Mouse (Mus musculus) liver, embryonic 11.5 days (tissue): ENCODE measurements around the gene Rab37. TPM values are rescaled to one million over a fixed set of nuclear protein-coding genes. Genes with fewer than 3 reads are reported as not detected.

ENCODE experiments used
- ATAC-seq: fragments of 200-750 bp; cut with Nextera tagmentation; replicated peaks from 2 replicates; pipeline ENCODE4 v1.8.0; 2017; ENCODE audit warnings: moderate number of reproducible peaks, mild to moderate bottlenecking, moderate TSS enrichment, moderate library complexity; ENCODE audit not compliant: low FRiP score
- DNase-seq: peaks from one replicate; pipeline ENCODE4 v3.0.0-alpha.2; 2017; ENCODE audit warnings: low spot score
- H3K27ac ChIP-seq: fragments of 300-500 bp; sonication (generic); 2 replicates; pipeline ENCODE4 v1.5.1; 2014; ENCODE audit warnings: mild to moderate bottlenecking, low read depth, low read length, control low read depth
- H3K27me3 ChIP-seq: fragments of 300-500 bp; sonication (generic); replicated peaks from 2 replicates; pipeline ENCODE4 v1.6.1; 2014; ENCODE audit warnings: low read length, mixed read lengths; ENCODE audit not compliant: control insufficient read depth, insufficient read depth
- H3K36me3 ChIP-seq: fragments of 300-500 bp; sonication (generic); 2 replicates; pipeline ENCODE4 v1.6.1; 2014; ENCODE audit warnings: mild to moderate bottlenecking, low read length, moderate library complexity, mixed read lengths; ENCODE audit not compliant: control insufficient read depth, insufficient read depth
- H3K4me1 ChIP-seq: fragments of 300-500 bp; sonication (generic); replicated peaks from 2 replicates; pipeline ENCODE4 v1.6.1; 2014; ENCODE audit warnings: low read length, mixed read lengths; ENCODE audit not compliant: control insufficient read depth, insufficient read depth
- H3K4me2 ChIP-seq: fragments of 300-500 bp; sonication (generic); 2 replicates; pipeline ENCODE4 v1.6.1; 2014; ENCODE audit warnings: mild to moderate bottlenecking, control low read depth, moderate library complexity
- H3K4me3 ChIP-seq: fragments of 300-500 bp; sonication (generic); 2 replicates; pipeline ENCODE4 v1.5.1; 2014; ENCODE audit warnings: low read depth, low read length, control low read depth
- H3K9ac ChIP-seq: fragments of 300-500 bp; sonication (generic); 2 replicates; pipeline ENCODE4 v1.6.1; 2014; ENCODE audit warnings: low read depth, low read length, control low read depth
- H3K9me3 ChIP-seq: fragments of 300-500 bp; sonication (generic); 2 replicates; pipeline ENCODE4 v1.6.1; 2016; ENCODE audit warnings: low read length, inconsistent platforms, mixed read lengths; ENCODE audit not compliant: control insufficient read depth
- WGBS: fragments of 180-500 bp; shearing (Covaris S2); extraction: QIAGEN DNeasy Blood & Tissue Kit; methylation state at CpG from one replicate; pipeline ENCODE4 v1.1.7; 2014; 5-methylcytosine and 5-hydroxymethylcytosine counted together
- polyA plus RNA-seq: library from polyadenylated mRNA; unstranded; fragments of >200 nt; fragmentation: Nextera tagmentation; extraction: Ambion mirVana; gene quantifications from 2 replicates; pipeline ENCODE4 v1.2.1, GENCODE M21; 2014

Gene Rab37
- polyA plus RNA-seq, result 6.3 and 7.9 TPM in 2 replicates

GRCm38 (mm10) chr11:115091362-115091901, at the start of gene Rab37:
Gene Rab37, plus strand, starts transcription at chr11:115091431.
- H3K36me3 ChIP-seq, result no peaks in the 10 kb centered on the region
- DNase-seq, result peak; percentile 59
- no peak within 1 kb of the TSS for H3K9ac ChIP-seq
- H3K4me2 ChIP-seq, result peak within 1 kb of the TSS; percentile 31
- no peak within 1 kb of the TSS for H3K27ac ChIP-seq
- H3K27me3 ChIP-seq, result peaks cover 20% of the 10 kb centered on the region
- peaks cover 3% of the 10 kb centered on the region; the same call in 1 of the 2 replicates for H3K4me1 ChIP-seq
- no peak for ATAC-seq
- peaks cover 4% of the 10 kb centered on the region; the same call in 1 of the 2 replicates for H3K9me3 ChIP-seq
- no peak within 1 kb of the TSS for H3K4me3 ChIP-seq
- WGBS, result 5% methylated on average over 36 of the region's 36 CpGs

GRCm38 (mm10) chr11:115048259-115048658, 43.0 kb upstream of the Rab37 start, which contains the start of gene Cd300ld3:
Gene Cd300ld3, minus strand, starts transcription at chr11:115048409.
- no peak within 1 kb of the TSS for H3K4me3 ChIP-seq
- H3K4me2 ChIP-seq, result no peak within 1 kb of the TSS

GRCm38 (mm10) chr11:115049282-115049895, 41.8 kb upstream of the Rab37 start:
- Histone ChIP-seq H3K9me3 (no peaks in the 10 kb centered on the region), H3K4me2 (no peak overlapping the region), H3K9ac (no peak overlapping the region), H3K27me3 (no peaks in the 10 kb centered on the region), H3K4me1 (no peaks in the 10 kb centered on the region), H3K4me3 (no peak overlapping the region), H3K27ac (no peak overlapping the region), H3K36me3 (no peaks in the 10 kb centered on the region)
- ATAC-seq (no peak), DNase-seq (no peak)
- 37% methylated on average over 3 of the region's 3 CpGs for WGBS

More at GRCm38 (mm10) chr11:115048259-115048658, 43.0 kb upstream of the Rab37 start, which contains the start of gene Cd300ld3:
- no peak for DNase-seq
- H3K36me3 ChIP-seq, result no peaks in the 10 kb centered on the region
- 49% methylated on average over 2 of the region's 2 CpGs for WGBS
- H3K9ac ChIP-seq, result no peak within 1 kb of the TSS
- H3K9me3 ChIP-seq, result no peaks in the 10 kb centered on the region
- H3K27ac ChIP-seq, result no peak within 1 kb of the TSS
- no peaks in the 10 kb centered on the region for H3K27me3 ChIP-seq
- no peak for ATAC-seq
- H3K4me1 ChIP-seq, result no peaks in the 10 kb centered on the region

GRCm38 (mm10) chr11:115052206-115052605, 39.0 kb upstream of the Rab37 start:
- Histone ChIP-seq H3K9ac (no peak overlapping the region), H3K4me3 (no peak overlapping the region), H3K36me3 (no peaks in the 10 kb centered on the region), H3K27me3 (no peaks in the 10 kb centered on the region), H3K4me2 (no peak overlapping the region), H3K27ac (no peak overlapping the region), H3K9me3 (no peaks in the 10 kb centered on the region), H3K4me1 (no peaks in the 10 kb centered on the region)
- DNase-seq (peak; percentile 49), ATAC-seq (no peak)
- 3% methylated on average over 9 of the region's 9 CpGs for WGBS

- no peak for DNase-seq
- no peak overlapping the region for H3K4me3 ChIP-seq
- H3K36me3 ChIP-seq, result no peaks in the 10 kb centered on the region
- 79% methylated on average over 1 of the region's 1 CpGs for WGBS
- H3K9ac ChIP-seq, result no peak overlapping the region
- H3K27me3 ChIP-seq, result no peaks in the 10 kb centered on the region
- no peak overlapping the region for H3K27ac ChIP-seq
- H3K9me3 ChIP-seq, result no peaks in the 10 kb centered on the region
- H3K4me2 ChIP-seq, result no peak overlapping the region
- no peak for ATAC-seq
- no peaks in the 10 kb centered on the region for H3K4me1 ChIP-seq
Measured at GRCm38 (mm10) chr11:115052991-115053390, 38.2 kb upstream of the Rab37 start.

GRCm38 (mm10) chr11:115054537-115054936, 36.7 kb upstream of the Rab37 start:
- Histone ChIP-seq H3K36me3 (no peaks in the 10 kb centered on the region), H3K27me3 (no peaks in the 10 kb centered on the region), H3K9ac (no peak overlapping the region), H3K9me3 (no peaks in the 10 kb centered on the region), H3K27ac (no peak overlapping the region), H3K4me3 (no peak overlapping the region), H3K4me1 (no peaks in the 10 kb centered on the region), H3K4me2 (no peak overlapping the region)
- ATAC-seq (no peak), DNase-seq (no peak)

- Histone ChIP-seq H3K27ac (no peak overlapping the region), H3K9ac (no peak overlapping the region), H3K36me3 (no peaks in the 10 kb centered on the region), H3K27me3 (no peaks in the 10 kb centered on the region), H3K9me3 (no peaks in the 10 kb centered on the region), H3K4me2 (no peak overlapping the region), H3K4me1 (no peaks in the 10 kb centered on the region), H3K4me3 (no peak overlapping the region)
- no peak for DNase-seq
- 64% methylated on average over 4 of the region's 4 CpGs for WGBS
- ATAC-seq, result no peak
Measured at GRCm38 (mm10) chr11:115058701-115059100, 32.5 kb upstream of the Rab37 start.

- Histone ChIP-seq H3K27ac (no peak overlapping the region), H3K4me1 (no peaks in the 10 kb centered on the region), H3K4me2 (no peak overlapping the region), H3K36me3 (no peaks in the 10 kb centered on the region), H3K9ac (no peak overlapping the region), H3K27me3 (no peaks in the 10 kb centered on the region), H3K9me3 (no peaks in the 10 kb centered on the region), H3K4me3 (no peak overlapping the region)
- 68% methylated on average over 2 of the region's 2 CpGs for WGBS
- DNase-seq (no peak), ATAC-seq (no peak)
Measured at GRCm38 (mm10) chr11:115059797-115060196, 31.4 kb upstream of the Rab37 start.

- no peak within 1 kb of the TSS for H3K4me2 ChIP-seq
- WGBS, result 25% methylated on average over 5 of the region's 5 CpGs
- no peaks in the 10 kb centered on the region for H3K9me3 ChIP-seq
- H3K4me3 ChIP-seq, result no peak within 1 kb of the TSS
- no peak within 1 kb of the TSS for H3K9ac ChIP-seq
- H3K4me1 ChIP-seq, result no peaks in the 10 kb centered on the region
- H3K27me3 ChIP-seq, result no peaks in the 10 kb centered on the region
- H3K36me3 ChIP-seq, result no peaks in the 10 kb centered on the region
- no peak for DNase-seq
- no peak for ATAC-seq
- no peak within 1 kb of the TSS for H3K27ac ChIP-seq
Measured at GRCm38 (mm10) chr11:115062077-115062476, 29.2 kb upstream of the Rab37 start, which contains the start of gene Cd300e. Gene Cd300e, minus strand, starts transcription at chr11:115062177.
